Mouse (Mus musculus): ENCODE data around the gene Mrps22. TPM values are rescaled to one million over a fixed set of nuclear protein-coding genes. Genes with fewer than 3 reads are reported as not detected.
A peak's percentile ranks its signal among the peaks of the same experiment; 100 is the strongest.

The Mrps22 gene
- 10 to 100 TPM; 33.3 to 34.0 TPM for total RNA-seq (2021)
- long read RNA-seq, experiment 1, transcript Mrps22-201 (8 exons, 1,197 nt): major isoform, 29 of 50 reads
- long read RNA-seq, experiment 1, partial matches to known transcripts: 19 of 50 reads
- long read RNA-seq, experiment 1, other reads (novel, unspliced or antisense): 2 of 50 reads
- long read RNA-seq, experiment 2, transcript Mrps22-201 (8 exons, 1,197 nt): major isoform, 32 of 43 reads
- long read RNA-seq, experiment 2, partial matches to known transcripts: 6 of 43 reads
- long read RNA-seq, experiment 2, other reads (novel, unspliced or antisense): 5 of 43 reads

- peak; percentile 39 to 71 for DNase-seq (ENCODE audit: low spot score in 2 of 2)
These were observed at the start of gene Mrps22 for GRCm38 (mm10) chr9:98601156-98601836. Mrps22 (minus strand) TSS chr9:98601660.

GRCm38 (mm10) chr9:98650547-98650946 is 49.1 kb upstream of the Mrps22 start:
- no peak for DNase-seq (ENCODE audit: low spot score in 2 of 2)

GRCm38 (mm10) chr9:98647418-98647817 is 46.0 kb upstream of the Mrps22 start:
- no peak for DNase-seq (ENCODE audit: low spot score in 2 of 2)

GRCm38 (mm10) chr9:98645750-98646149 is 44.3 kb upstream of the Mrps22 start:
- DNase-seq (ENCODE audit: low spot score in 2 of 2): peak; percentile 53 to 68

GRCm38 (mm10) chr9:98642126-98642525 is 40.7 kb upstream of the Mrps22 start:
- no peak for DNase-seq (ENCODE audit: low spot score in 2 of 2)

- no peak for DNase-seq (ENCODE audit: low spot score in 2 of 2)
These were observed 32.1 kb upstream of the Mrps22 start for GRCm38 (mm10) chr9:98633287-98634162.

- DNase-seq (ENCODE audit: low spot score in 2 of 2): no peak
These were observed 27.0 kb upstream of the Mrps22 start for GRCm38 (mm10) chr9:98628480-98628879.

GRCm38 (mm10) chr9:98604896-98605295 is 3.4 kb upstream of the Mrps22 start:
- DNase-seq (ENCODE audit: low spot score in 2 of 2): no peak

- no peak for DNase-seq (ENCODE audit: low spot score in 2 of 2)
These were observed 438 bp upstream of the Mrps22 start for GRCm38 (mm10) chr9:98601837-98602359.

- no peak for DNase-seq (ENCODE audit: low spot score in 2 of 2)
These were observed 1.4 kb downstream of the Mrps22 start for GRCm38 (mm10) chr9:98600094-98600493.

GRCm38 (mm10) chr9:98583852-98584251 is 17.6 kb downstream of the Mrps22 start:
- no peak for DNase-seq (ENCODE audit: low spot score in 2 of 2)

- peak; percentile 97 to 99 for DNase-seq (ENCODE audit: low spot score in 2 of 2)
These were observed 38.0 kb downstream of the Mrps22 start, which contains the start of gene Copb2 for GRCm38 (mm10) chr9:98563137-98564126. Copb2 (plus strand) TSS chr9:98563721.

- no peak for DNase-seq (ENCODE audit: low spot score in 2 of 2)
These were observed 57.4 kb downstream of the Mrps22 start for GRCm38 (mm10) chr9:98544042-98544441.

Other genes starting within 250 kb of the Mrps22 start
- 10 to 100 TPM; 11.8 to 13.7 TPM for gene Rbp1, start 178.7 kb downstream of the Mrps22 start, total RNA-seq (2021)
- under 1 TPM in 1 of 2 experiments, not detected in 1; 0.59 TPM for gene Rbp2, start 115.5 kb downstream of the Mrps22 start, total RNA-seq (2021)
- 100 to 1,000 TPM; 114 to 119 TPM for gene Copb2, start 37.9 kb downstream of the Mrps22 start, total RNA-seq (2021)
- not detected for gene Prr23a1, start 240.8 kb upstream of the Mrps22 start, total RNA-seq (2021)

All from gastrocnemius, postnatal 4 days (tissue).